Mouse (Mus musculus) cortical plate, adult 2 months (tissue): ENCODE data around the gene Phtf1.

ENCODE experiments used
- CTCF ChIP-seq: fragments of 200-500 bp; IDR thresholded peaks from 2 replicates; pipeline ENCODE4 v1.5.1; 2011; ENCODE audit warnings: mild to moderate bottlenecking, control low read depth, low read length; ENCODE audit not compliant: insufficient read depth; ENCODE audit errors: extremely low read depth
- POLR2A ChIP-seq: fragments of 200-500 bp; IDR thresholded peaks from 2 replicates; pipeline ENCODE4 v1.6.1; 2011; ENCODE audit warnings: mild to moderate bottlenecking, low read length, control low read depth; ENCODE audit not compliant: insufficient read depth; ENCODE audit errors: extremely low read depth

DNA sequence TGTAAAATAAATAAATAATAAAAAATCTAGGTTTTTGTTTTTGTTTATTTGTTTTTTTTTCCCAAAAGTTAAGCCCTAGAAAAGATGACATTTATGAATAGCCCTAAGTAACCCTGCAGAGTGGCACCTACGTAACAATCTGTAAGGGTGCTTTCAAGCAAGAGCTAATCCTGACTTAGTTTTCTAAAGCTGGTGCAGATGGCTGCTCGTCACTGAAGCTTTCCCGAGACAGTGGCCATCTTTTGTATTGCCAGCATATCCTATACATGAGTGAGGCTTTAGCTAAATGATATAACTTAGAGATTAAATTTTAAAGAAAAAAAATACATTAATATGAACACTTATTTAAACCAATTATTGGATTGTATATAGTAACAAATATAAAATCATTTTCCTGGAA, 50.0 kb downstream of the Phtf1 start:
- TF ChIP-seq CTCF = no peak
- no peak for TF ChIP-seq POLR2A
